Mouse (Mus musculus) CH12.LX (cell line): Measurements from ENCODE around the gene Xylb. TPM values are rescaled to one million over a fixed set of nuclear protein-coding genes. Genes with fewer than 3 reads are reported as not detected.

Experiments
- DNase-seq: peaks from one replicate; pipeline ENCODE4 v3.0.0-alpha.2; 2013; ENCODE audit errors: extremely low read depth
- H3K27ac ChIP-seq: 2 replicates; pipeline ENCODE4 v1.5.1; 2012; ENCODE audit warnings: low read depth, mild to moderate bottlenecking, control low read depth, moderate library complexity; ENCODE audit not compliant: insufficient read depth
- H3K27me3 ChIP-seq: replicated peaks from 2 replicates; pipeline ENCODE3; 2012; ENCODE audit warnings: inconsistent platforms
- H3K36me3 ChIP-seq, 2 experiments: replicated peaks in 1 of 2; 2 replicates each; pipeline versions ENCODE3 to v1.6.1; 2012; ENCODE audit warnings: inconsistent platforms in 1 of 2, low read length in 1 of 2, mild to moderate bottlenecking in 1 of 2, mixed read lengths in 1 of 2, moderate library complexity in 1 of 2; ENCODE audit not compliant: control insufficient read depth in 1 of 2, insufficient read depth in 1 of 2
- H3K4me1 ChIP-seq, 2 experiments: 2 replicates each; pipeline ENCODE4 v1.6.1; 2012; ENCODE audit warnings: inconsistent platforms in 1 of 2, moderate library complexity in 1 of 2; ENCODE audit not compliant: insufficient read depth in 2 of 2, control insufficient read depth in 1 of 2
- H3K4me2 ChIP-seq: 2 replicates; pipeline ENCODE4 v1.6.1; 2012; ENCODE audit warnings: low read depth, mild to moderate bottlenecking, control low read depth; ENCODE audit not compliant: poor library complexity, insufficient read depth, severe bottlenecking
- H3K4me3 ChIP-seq, 3 experiments: fragments of 150-350 bp in 1 of 3; sonication (generic) in 1 of 3; replicated peaks in 1 of 3; 2 replicates each; pipeline versions ENCODE3 to v1.5.1; 2011 to 2012; ENCODE audit warnings: low read depth in 2 of 3, low read length in 2 of 3, mild to moderate bottlenecking in 2 of 3, moderate library complexity in 2 of 3, control low read depth in 1 of 3, improper control_type of control experiment in 1 of 3, inconsistent platforms in 1 of 3, mixed read lengths in 1 of 3; ENCODE audit not compliant: poor library complexity in 1 of 3
- H3K79me2 ChIP-seq: replicated peaks from 2 replicates; pipeline ENCODE4 v1.6.1; 2012; ENCODE audit warnings: mild to moderate bottlenecking, moderate library complexity; ENCODE audit not compliant: control insufficient read depth, poor library complexity, insufficient read depth, severe bottlenecking; ENCODE audit errors: extremely low read depth
- H3K9ac ChIP-seq: 2 replicates; pipeline ENCODE4 v1.6.1; 2012; ENCODE audit warnings: low read depth, mild to moderate bottlenecking, control low read depth, moderate library complexity; ENCODE audit not compliant: insufficient read depth
- H3K9me3 ChIP-seq: replicated peaks from 2 replicates; pipeline ENCODE3; 2012; ENCODE audit warnings: low read length, inconsistent platforms, mixed read lengths
- BHLHE40 ChIP-seq: IDR thresholded peaks from 2 replicates; pipeline ENCODE4 v1.6.1; 2011; ENCODE audit warnings: mild to moderate bottlenecking, low read depth, low read length, improper control_type of control experiment
- CHD1 ChIP-seq: IDR thresholded peaks from 2 replicates; pipeline ENCODE4 v1.6.1; 2012; ENCODE audit warnings: low read depth, low read length, improper control_type of control experiment, inconsistent platforms
- CHD2 ChIP-seq: IDR thresholded peaks from 2 replicates; pipeline ENCODE4 v1.6.1; 2011; ENCODE audit warnings: low read length, improper control_type of control experiment
- CTCF ChIP-seq, 2 experiments: IDR thresholded peaks in 1 of 2; conservative IDR thresholded peaks in 1 of 2; 2 replicates each; pipeline ENCODE4 v1.5.1; 2011 to 2012; ENCODE audit warnings: low read depth in 2 of 2, low read length in 2 of 2, improper control_type of control experiment in 1 of 2, inconsistent platforms in 1 of 2, mild to moderate bottlenecking in 1 of 2, moderate library complexity in 1 of 2
- E2F4 ChIP-seq: IDR thresholded peaks from 2 replicates; pipeline ENCODE4 v1.6.1; 2011; ENCODE audit warnings: low read depth, low read length, improper control_type of control experiment; ENCODE audit not compliant: insufficient replicate concordance
- ELF1 ChIP-seq: IDR thresholded peaks from 2 replicates; pipeline ENCODE4 v1.6.1; 2014; ENCODE audit warnings: low read depth, mild to moderate bottlenecking, inconsistent platforms, low read length, improper control_type of control experiment
- ETS1 ChIP-seq: conservative IDR thresholded peaks from 2 replicates; pipeline ENCODE4 v1.6.1; 2012; ENCODE audit warnings: low read depth, mild to moderate bottlenecking, inconsistent platforms, low read length, improper control_type of control experiment, moderate library complexity
- GABPA ChIP-seq: IDR thresholded peaks from 2 replicates; pipeline ENCODE4 v1.6.1; 2012; ENCODE audit warnings: low read depth, low read length, improper control_type of control experiment, inconsistent platforms; ENCODE audit not compliant: insufficient replicate concordance
- IRF4 ChIP-seq: IDR thresholded peaks from 2 replicates; pipeline ENCODE4 v1.6.1; 2014; ENCODE audit warnings: low read depth, mild to moderate bottlenecking, inconsistent platforms, low read length, improper control_type of control experiment
- KAT2A ChIP-seq: IDR thresholded peaks from 2 replicates; pipeline ENCODE4 v1.6.1; 2012; ENCODE audit warnings: low read length, improper control_type of control experiment, inconsistent platforms; ENCODE audit not compliant: insufficient replicate concordance
- MAFK ChIP-seq: IDR thresholded peaks from 2 replicates; pipeline ENCODE4 v1.6.1; 2011; ENCODE audit warnings: low read length, improper control_type of control experiment; ENCODE audit not compliant: insufficient replicate concordance
- MAX ChIP-seq: IDR thresholded peaks from 2 replicates; pipeline ENCODE4 v1.6.1; 2011; ENCODE audit warnings: low read length, improper control_type of control experiment
- MAZ ChIP-seq: IDR thresholded peaks from 2 replicates; pipeline ENCODE4 v1.6.1; 2012; ENCODE audit warnings: low read depth, mild to moderate bottlenecking, inconsistent platforms, low read length, improper control_type of control experiment, moderate library complexity
- MXI1 ChIP-seq: IDR thresholded peaks from 2 replicates; pipeline ENCODE4 v1.6.1; 2011; ENCODE audit warnings: mild to moderate bottlenecking, low read depth, low read length, improper control_type of control experiment
- MYC ChIP-seq: IDR thresholded peaks from 2 replicates; pipeline ENCODE4 v1.6.1; 2011; ENCODE audit warnings: low read depth, mild to moderate bottlenecking, improper control_type of control experiment, low read length
- NELFE ChIP-seq: IDR thresholded peaks from 2 replicates; pipeline ENCODE4 v1.6.1; 2011; ENCODE audit warnings: low read depth, low read length, improper control_type of control experiment
- PAX5 ChIP-seq: IDR thresholded peaks from 2 replicates; pipeline ENCODE4 v1.6.1; 2012; ENCODE audit warnings: low read length, inconsistent platforms, mixed read lengths
- POLR2AphosphoS2 ChIP-seq: IDR thresholded peaks from 2 replicates; pipeline ENCODE4 v1.6.1; 2011; ENCODE audit warnings: low read depth, low read length, improper control_type of control experiment
- RAD21 ChIP-seq: IDR thresholded peaks from 2 replicates; pipeline ENCODE4 v1.6.1; 2011; ENCODE audit warnings: low read depth, mild to moderate bottlenecking, low read length, improper control_type of control experiment, moderate library complexity
- RCOR1 ChIP-seq: conservative IDR thresholded peaks from 2 replicates; pipeline ENCODE4 v1.6.1; 2012; ENCODE audit warnings: low read depth, mild to moderate bottlenecking, inconsistent platforms, low read length, improper control_type of control experiment
- UBTF ChIP-seq: IDR thresholded peaks from 2 replicates; pipeline ENCODE4 v1.6.1; 2012; ENCODE audit warnings: low read depth, mild to moderate bottlenecking, inconsistent platforms, low read length, improper control_type of control experiment, moderate library complexity
- USF2 ChIP-seq: conservative IDR thresholded peaks from 2 replicates; pipeline ENCODE4 v1.6.1; 2011; ENCODE audit warnings: low read depth, low read length, improper control_type of control experiment
- ZC3H11A ChIP-seq: IDR thresholded peaks from 2 replicates; pipeline ENCODE4 v1.6.1; 2012; ENCODE audit warnings: low read depth, mild to moderate bottlenecking, inconsistent platforms, low read length, improper control_type of control experiment
- ZMIZ1 ChIP-seq: IDR thresholded peaks from 2 replicates; pipeline ENCODE4 v1.6.1; 2012; ENCODE audit warnings: low read depth, mild to moderate bottlenecking, inconsistent platforms, low read length, improper control_type of control experiment
- ZNF384 ChIP-seq: IDR thresholded peaks from 2 replicates; pipeline ENCODE4 v1.6.1; 2012; ENCODE audit warnings: low read depth, low read length, improper control_type of control experiment, inconsistent platforms
- dilution Hi-C: fragments of 300-500 bp; cut with MboI; formaldehyde crosslinking; loops from 2 replicates; pipeline ENCODE4 v1.14.3; 2020; ENCODE audit warnings: low sequenced_read_pairs; ENCODE audit not compliant: extremely low pct_unique_long_range_greater_than_20kb, extremely low pct_ligation_motif_present
- in situ Hi-C: fragments of 300-500 bp; cut with MboI; formaldehyde crosslinking; loops from 3 replicates; pipeline ENCODE4 v1.14.3; 2019; ENCODE audit warnings: low sequenced_read_pairs, low pct_ligation_motif_present, low pct_unique_long_range_greater_than_20kb, mixed read lengths
- polyA plus RNA-seq: library from polyadenylated mRNA; unstranded; fragments of >175 nt; gene quantifications from 2 replicates; pipeline ENCODE4 v1.2.1, GENCODE M21; 2012; ENCODE audit warnings: low read depth; ENCODE audit not compliant: insufficient read length
- total RNA-seq, 2 experiments: library from RNA; depleted of rRNA; stranded (reverse); fragments of 300-350 nt in 1 of 2; fragments of >200 nt in 1 of 2; gene quantifications; 2 replicates each; pipeline ENCODE4 v1.2.3; 2012 to 2014

Xylb gene
- total and polyA plus RNA-seq, 3 experiments: 2.5 to 7.1 (median 4.8) TPM

GRCm38 (mm10) chr9:119419852-119420438, 62.8 kb downstream of the Xylb start:
- Histone ChIP-seq H3K79me2 (no peaks in the 10 kb centered on the region), H3K9me3 (no peaks in the 10 kb centered on the region), H3K4me1 (peaks cover under 1 to 2% of the 10 kb centered on the region in 2 experiments; a peak in 3 of 4 replicates), H3K27ac (no peak overlapping the region), H3K27me3 (peaks cover 2% of the 10 kb centered on the region), H3K9ac (no peak overlapping the region), H3K36me3 (no peaks in the 10 kb centered on the region), H3K4me3 (no peak overlapping the region), H3K4me2 (no peak overlapping the region)
- no peak for TF ChIP-seq CHD1
- TF ChIP-seq BHLHE40: no peak
- no peak for TF ChIP-seq USF2
- TF ChIP-seq PAX5: no peak
- TF ChIP-seq RCOR1: no peak
- TF ChIP-seq GABPA: no peak
- no peak for TF ChIP-seq CTCF (conservative IDR thresholded peaks at IDR 0.05 in 1 of 2, IDR thresholded peaks at IDR 0.05 in 1 of 2; ENCODE audit: low read depth in 2 of 2, low read length in 2 of 2)
- no peak for TF ChIP-seq NELFE
- no peak for TF ChIP-seq ETS1
- no peak for TF ChIP-seq MAZ
- no peak for TF ChIP-seq MYC
- TF ChIP-seq ZC3H11A: no peak
- TF ChIP-seq ZNF384: no peak
- no peak for TF ChIP-seq RAD21
- TF ChIP-seq ZMIZ1: no peak
- no peak for TF ChIP-seq CHD2
- no peak for TF ChIP-seq IRF4
- TF ChIP-seq MAFK: no peak
- TF ChIP-seq E2F4: no peak
- no peak for TF ChIP-seq POLR2AphosphoS2
- in situ Hi-C loops (no loop called here), dilution Hi-C loops (no loop called here)
- no peak for DNase-seq

GRCm38 (mm10) chr9:119425217-119425975, 68.2 kb downstream of the Xylb start:
- H3K27me3 ChIP-seq: no peaks in the 10 kb centered on the region
- no peaks in the 10 kb centered on the region for H3K79me2 ChIP-seq
- in situ Hi-C loops: loop anchor here (5.0 kb wide), 1 partner anchor 63 kb away; no protein-coding TSS in a partner anchor
- H3K4me2 ChIP-seq: no peak overlapping the region
- TF ChIP-seq PAX5: no peak
- no peak for TF ChIP-seq ZMIZ1
- no peak for TF ChIP-seq ZC3H11A
- no peak for TF ChIP-seq MAFK
- TF ChIP-seq MXI1: no peak
- no peak for TF ChIP-seq UBTF
- TF ChIP-seq KAT2A: no peak
- no peak for TF ChIP-seq ELF1
- no peak for TF ChIP-seq MAX
- TF ChIP-seq, all 38 proteins: peak for 0
- Histone ChIP-seq H3K27ac (no peak overlapping the region), H3K4me1 (peaks cover 5 to 10% of the 10 kb centered on the region in 2 experiments), H3K9ac (no peak overlapping the region), H3K4me3 (no peak overlapping the region), H3K36me3 (peaks cover 0 to 3% of the 10 kb centered on the region in 2 experiments), H3K9me3 (no peaks in the 10 kb centered on the region)
- no peak for DNase-seq
- dilution Hi-C loops: no loop called here
